Mouse (Mus musculus): Measurements from ENCODE around the gene Cacna1h.

Gene Cacna1h

DNA sequence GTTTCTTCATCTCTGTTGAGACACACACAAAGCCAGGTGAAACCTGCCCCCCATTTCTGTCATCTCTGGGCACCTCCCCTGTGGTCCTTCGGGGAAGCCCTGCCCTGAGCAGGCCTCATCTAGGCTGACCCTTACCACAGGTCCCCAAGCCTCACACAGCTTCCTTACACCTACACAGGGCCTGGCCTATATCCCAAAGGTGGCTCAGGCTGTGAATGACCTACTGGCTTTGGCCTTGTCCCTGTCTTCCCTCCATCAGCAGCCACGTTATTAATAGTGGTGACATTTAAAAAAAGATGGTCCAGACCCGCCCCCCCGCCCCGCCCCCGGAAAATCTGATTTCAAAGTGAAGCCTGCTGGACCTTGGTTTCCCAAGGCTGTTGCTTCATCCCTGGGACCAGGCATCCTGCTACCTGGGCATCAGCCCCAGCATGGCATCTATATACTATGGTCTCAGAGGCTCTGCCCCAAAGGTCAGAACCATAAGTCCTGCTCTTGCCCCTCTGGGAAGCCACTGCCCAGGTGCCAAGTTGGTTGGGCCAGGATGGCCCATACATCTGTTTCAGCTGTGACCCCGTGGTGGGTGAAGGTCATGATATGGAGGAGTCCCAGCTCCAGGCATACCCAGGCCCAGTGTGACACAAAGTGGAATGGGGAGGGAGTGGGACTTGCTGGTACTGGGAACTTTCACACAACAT, 25.1 kb downstream of the Cacna1h start:
- DNase-seq (ENCODE audit: low spot score) = no peak

DNA sequence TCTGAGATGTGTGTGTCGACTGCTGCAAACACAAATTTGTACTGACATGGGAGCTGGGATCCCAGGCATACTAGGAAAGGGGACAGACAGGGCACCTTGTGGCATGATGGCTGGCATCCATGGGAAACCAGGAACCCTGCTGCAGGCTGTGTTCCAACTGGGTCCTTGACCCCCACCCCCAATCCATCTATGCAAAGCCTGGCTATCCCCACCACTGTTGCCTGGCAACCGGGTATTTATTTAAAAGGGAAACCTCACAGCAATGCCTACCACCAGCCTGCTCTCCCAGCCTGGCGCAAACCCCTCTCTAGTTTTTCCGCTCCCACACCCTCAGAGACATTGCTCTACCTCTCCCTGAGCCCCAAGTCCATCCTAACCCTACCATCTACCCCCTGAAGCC, 26.2 kb downstream of the Cacna1h start:
- DNase-seq (ENCODE audit: low spot score) = no peak

DNA sequence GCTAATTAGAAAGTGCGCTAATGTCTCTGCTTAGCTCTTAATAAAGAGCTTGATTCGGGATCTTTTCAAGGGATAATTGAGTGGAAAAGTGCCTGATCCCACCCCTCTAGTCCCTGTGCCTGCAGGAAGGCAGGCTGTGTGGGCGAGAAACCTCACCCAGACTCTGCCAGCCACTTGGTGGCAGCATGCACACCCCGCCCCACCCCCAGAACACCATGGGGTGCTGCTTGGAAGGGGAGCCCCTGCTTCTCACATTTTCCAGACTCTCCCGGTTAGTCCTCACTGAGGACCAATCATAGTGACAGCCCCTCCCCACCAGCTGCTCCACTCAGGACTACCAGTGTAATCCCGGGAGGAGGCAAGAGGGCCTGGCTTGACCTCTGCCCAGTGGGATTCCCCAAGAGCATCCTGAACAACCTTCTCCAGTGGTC, 27.6 kb downstream of the Cacna1h start:
- DNase-seq (ENCODE audit: low spot score) = peak; percentile 27

DNA sequence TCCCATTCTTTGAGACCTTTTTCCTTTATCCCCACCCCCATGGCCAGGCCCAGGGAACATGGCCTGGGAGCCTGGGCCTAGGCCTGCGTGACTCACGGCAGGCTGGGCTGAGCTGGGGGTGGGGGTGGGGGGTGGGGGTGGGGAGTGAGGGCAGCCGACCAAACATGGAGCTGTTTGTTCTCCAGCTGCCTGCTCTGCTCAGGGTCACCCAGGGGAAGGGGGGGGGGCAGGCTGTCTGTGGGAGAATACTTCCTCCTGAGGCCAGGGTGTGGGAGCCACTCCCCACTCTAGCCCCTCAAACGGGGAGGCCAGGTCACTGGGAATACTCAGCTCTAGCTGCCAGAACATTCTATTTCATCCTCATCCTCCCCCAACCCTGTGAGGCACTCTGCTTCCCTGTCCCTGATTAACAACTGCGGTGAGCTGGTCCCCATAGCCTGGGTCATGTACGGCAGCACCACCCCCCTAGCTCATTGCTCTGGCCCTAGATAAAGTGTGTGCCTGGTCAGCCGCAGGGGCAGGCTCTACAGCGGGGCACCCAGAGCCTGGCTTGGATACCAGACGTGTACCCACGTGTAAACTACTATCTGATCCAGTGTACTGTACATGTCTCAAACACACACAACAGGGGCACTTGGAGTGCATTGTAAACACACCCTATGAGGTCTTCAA, 28.2 kb downstream of the Cacna1h start:
- peak; percentile 33 for DNase-seq (ENCODE audit: low spot score)

DNA sequence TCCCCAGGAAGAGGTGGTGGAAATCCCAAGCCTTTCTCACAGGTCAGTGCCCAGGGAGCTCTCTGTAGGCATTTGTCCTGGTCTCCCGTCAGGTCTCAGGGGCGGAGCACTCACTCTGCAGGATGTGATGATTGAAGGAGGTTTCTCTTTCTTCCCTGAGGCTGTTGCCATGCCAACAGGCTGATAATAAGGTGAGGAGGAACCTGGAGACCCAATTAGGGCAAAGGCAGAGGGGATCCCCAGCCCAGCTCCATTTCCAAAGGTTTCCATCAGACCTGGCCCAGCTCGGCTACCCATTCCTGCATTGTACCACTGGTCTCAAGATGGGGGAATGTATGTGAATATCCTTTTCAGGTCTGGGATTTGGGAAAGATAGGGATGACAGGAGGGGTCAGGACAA, 29.4 kb downstream of the Cacna1h start:
- no peak for DNase-seq (ENCODE audit: low spot score)

DNA sequence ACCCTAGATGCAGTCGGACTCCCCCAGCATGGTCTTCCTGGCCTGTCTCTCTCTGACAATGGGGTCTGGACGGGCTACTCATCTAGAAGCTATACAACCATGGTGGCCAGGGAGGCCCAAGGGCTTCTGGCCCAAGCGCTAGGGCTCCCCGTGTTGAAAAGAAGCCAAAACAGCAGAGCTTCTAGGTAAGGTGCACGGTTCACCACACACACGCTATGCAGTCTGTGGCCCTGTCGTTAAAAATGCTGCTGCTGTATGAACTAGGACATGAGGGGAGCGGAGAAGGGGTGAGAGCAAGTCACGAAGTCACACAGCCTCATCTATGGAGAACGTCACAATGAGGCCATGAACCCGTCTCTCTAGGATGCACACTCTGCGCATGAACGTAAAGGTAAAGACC, 31.4 kb downstream of the Cacna1h start:
- no peak for DNase-seq (ENCODE audit: low spot score)

DNA sequence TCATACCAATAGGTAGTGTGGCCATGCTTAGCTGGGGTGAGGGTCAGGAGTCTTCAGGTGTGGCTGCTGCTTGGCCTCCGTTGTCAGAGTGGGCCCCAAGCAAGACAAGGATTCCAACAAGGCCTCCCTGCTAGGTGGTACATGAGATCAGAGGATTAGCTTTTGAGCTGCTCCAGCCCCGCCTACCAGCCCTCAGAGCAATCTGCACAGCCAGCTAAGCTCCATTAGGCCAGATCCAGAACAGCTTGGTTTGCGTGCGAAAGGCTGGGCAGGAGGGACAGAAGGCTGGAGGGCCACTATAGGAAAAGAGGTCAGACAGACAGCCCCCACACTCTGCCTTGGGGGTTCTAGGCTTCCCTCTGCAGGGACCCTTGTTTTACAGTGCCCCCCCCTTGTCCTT, 32.1 kb downstream of the Cacna1h start:
- DNase-seq (ENCODE audit: low spot score) = no peak

DNA sequence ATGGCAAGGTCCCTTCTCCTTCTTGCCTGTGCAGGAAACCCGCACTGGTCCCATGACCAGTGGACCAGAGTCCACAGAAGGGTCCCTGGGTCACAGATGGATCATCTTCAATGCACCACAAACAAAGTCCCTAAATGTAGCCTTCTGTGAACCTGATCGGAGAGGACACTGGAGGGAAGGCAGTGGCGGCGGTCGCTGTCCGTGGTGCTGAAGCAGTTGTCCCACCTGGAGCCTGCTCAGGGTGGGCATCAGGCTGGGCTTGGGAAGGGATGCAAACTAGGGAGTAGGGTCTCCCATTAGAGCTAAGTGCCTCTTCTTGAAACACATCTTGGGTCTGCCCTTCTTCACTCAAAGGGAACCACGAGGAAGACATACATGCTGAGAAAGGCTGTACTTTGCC, 33.1 kb downstream of the Cacna1h start:
- peak; percentile 79 for DNase-seq (ENCODE audit: low spot score)

DNA sequence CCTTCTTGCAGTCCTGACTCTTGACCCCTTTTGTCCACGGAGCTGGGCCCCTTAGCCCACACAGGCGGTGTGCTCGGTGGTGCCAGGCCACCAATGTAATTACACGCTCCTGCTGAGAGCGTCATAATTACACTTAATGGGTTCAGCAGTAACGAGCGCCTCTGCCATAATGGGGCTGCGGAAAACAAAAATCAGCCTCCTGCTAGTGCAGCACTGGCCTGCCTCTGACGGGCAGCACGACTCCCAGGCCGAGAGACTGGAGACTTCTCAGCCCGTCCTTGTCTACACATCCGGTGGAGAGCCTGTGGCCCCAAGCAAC, 35.1 kb downstream of the Cacna1h start:
- DNase-seq (ENCODE audit: low spot score) = no peak

DNA sequence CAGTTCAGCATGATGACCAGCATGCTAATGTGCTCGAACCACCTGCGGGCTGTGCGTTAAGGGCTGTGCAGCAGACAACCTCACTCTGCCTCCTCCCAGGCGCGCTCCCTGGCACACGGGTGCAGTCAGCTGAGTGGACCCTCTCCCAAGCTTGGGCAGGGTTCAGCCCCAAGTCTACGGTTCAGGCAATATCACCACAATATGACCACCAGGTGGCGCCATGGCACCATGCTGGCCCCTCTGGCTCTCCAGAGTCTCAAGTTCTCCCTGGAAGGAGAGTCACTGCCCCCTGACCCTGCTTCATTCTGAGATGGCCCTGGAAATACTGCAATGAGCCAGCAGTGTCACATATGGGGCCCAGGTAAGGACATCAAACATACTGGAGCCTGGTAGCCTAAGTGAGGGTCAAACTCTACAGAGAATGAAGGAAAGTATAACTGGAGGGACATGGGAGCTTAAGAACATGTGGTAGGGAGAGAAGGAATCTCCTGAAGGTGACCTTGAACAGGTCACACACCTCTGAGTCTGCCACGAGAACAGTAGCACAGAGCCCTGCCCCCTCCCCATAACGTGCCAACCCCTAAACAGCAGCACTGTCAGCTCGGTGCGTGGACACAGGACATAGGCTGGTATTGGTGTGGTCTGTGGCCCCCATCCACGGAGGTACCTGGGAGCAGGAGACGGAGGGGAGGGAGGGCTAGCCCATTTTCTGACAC, 35.6 kb downstream of the Cacna1h start:
- peak; percentile 94 for DNase-seq (ENCODE audit: low spot score)

DNA sequence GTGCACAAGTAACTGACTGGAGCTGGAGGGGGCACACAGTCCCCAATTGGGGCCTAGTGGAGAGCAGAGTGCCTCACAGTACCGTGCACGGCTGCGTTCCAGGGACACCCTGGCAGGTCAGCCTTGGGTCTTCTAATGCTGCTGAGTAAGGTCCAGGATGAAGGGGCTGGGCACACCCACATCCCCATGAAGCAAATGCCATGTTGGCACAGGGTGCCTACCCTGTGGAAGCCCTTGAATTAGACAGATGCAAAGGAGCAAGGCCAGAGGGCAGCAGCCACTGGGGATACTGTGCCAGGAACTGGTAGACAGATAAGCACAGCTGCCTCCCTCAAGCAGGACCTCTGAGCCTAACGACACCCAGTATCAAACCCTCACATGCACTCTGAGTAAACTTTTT, 39.1 kb downstream of the Cacna1h start:
- no peak for DNase-seq (ENCODE audit: low spot score)

DNA sequence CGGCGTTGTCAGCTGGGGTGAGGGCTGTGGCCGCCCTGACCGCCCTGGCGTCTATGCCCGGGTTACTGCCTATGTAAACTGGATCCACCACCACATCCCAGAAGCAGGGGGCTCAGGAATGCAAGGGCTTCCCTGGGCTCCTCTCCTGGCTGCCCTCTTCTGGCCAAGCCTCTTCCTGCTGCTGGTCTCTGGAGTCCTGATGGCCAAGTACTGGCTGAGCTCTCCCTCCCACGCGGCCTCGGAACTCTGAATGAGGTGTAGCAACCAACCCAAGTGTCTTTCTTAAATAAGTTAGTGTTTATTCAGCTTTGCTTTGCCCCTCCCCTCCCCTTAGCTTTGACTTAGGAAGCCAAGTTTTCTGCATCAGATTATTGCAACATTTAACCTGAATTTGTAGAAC, 59.6 kb downstream of the Cacna1h start:
- peak; percentile 59 for DNase-seq (ENCODE audit: low spot score)

DNA sequence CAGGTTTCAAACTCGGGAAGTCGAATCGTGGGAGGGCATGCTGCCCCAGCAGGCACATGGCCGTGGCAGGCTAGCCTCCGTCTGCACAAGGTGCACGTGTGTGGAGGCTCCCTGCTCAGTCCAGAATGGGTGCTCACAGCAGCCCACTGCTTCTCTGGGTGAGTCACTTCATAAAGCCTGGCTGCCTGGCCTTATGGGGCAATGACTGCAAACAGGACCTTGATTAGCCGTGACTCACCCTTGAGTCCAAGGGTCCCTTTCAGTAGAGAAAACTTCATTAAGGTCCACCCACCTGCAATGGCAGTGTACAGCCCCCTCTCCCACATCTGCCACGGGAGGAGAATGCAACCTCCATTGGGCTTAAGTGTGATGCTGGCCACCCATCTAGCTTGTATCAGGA, 61.1 kb downstream of the Cacna1h start:
- no peak for DNase-seq (ENCODE audit: low spot score)

DNA sequence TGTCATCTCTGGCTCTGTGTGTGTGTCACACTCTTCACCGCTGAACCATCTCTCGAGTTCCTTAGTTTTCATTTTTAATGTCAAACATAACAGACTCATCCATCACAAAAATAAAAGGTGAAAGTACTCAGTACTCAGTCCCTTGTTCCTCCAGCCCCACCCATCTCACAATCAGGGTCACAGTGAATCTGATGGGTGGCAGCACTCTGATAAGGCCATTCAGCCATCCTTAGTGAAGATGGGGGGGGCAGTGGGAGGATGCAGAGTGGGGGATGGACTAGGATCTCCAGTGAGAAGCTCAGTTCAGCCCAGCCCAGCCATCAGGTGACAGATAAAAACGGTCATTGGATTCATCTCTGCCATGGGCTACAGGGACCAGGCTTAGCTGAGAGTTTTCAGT, 64.6 kb downstream of the Cacna1h start, which contains the start of gene Tpsg1:
Gene Tpsg1 (plus strand): TSS at position 301 of the 400 bp plus-strand sequence.
- DNase-seq (ENCODE audit: low spot score) = no peak

DNA sequence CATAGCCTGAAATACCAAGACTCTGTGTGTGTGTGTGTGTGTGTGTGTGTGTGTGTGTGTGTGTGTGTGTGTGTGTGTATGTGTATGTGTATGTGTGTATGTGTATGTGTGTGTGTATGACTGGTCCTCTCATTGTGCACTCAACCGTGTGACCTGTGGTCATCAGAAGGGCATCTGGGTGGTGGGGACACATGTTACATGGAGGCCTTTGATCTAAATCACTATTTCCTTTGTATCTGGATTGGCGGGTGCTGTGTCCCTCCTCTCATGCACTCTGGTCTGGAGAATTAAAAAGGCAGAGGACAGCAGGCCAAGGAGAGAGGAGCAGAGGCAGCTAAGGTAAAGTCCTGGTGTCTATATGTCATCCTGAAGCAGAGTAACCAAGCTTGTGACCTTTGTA, 67.6 kb downstream of the Cacna1h start, which contains the start of gene Tpsb2:
Gene Tpsb2 (plus strand): TSS at position 301 of the 400 bp plus-strand sequence.
- DNase-seq (ENCODE audit: low spot score) = no peak

DNA sequence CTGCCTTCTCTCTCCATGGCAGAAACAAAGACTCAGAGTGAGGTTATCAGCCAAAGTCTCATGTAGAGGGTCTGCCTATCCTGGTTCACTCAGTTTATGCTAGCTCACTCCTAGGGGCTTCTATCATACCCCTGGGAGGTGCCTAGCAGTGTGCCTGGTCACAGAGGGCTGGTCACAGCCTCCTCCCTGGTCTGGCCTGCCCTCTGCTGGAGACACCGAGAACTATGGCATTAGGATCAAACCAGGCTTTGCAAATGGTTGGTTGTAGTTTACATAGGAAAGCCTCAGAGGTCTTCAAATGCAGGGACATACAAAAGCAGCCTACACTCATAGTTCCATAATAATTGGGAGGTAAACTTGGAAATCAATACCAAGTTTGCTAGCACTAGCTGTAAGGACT, 69.9 kb downstream of the Cacna1h start:
- peak; percentile 67 for DNase-seq (ENCODE audit: low spot score)

DNA sequence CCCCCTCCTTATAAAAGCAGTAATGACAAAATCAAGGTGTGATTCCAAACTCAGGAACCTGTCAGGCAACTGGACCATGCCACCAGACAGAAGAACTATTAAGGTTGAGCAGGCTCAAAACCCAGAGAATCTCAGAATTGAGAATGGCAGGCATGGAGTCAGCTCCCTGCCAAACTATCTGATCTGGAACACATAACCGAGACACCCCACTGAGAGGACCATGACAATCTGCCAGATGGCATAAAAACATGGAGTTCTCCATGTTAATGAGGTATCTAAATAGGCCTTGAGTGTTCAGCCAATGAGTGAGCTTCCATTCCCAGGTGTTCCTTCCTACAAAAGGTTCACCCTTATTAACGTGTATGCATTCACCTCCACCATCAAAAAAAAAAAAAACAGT, 72.3 kb downstream of the Cacna1h start:
- DNase-seq (ENCODE audit: low spot score) = no peak

DNA sequence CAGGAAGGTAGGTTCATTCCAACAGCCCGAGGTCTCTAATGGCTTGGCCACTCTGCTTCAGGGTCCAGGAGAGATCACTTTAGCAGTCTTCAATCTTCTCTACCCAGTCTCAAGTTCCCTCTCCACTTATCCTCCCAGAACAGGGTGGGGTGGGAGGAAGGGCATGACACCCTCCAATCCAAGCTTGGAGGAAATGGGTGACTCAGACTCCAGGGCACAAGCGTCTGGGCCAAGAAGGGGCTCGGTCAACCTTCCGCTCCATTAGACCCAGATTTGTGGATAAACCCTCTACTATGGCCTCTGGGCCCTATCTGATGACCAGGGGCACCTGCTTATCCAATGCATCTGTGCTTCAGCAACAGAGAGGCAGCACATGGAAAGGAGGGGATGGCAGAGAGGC, 88.1 kb downstream of the Cacna1h start, which contains the start of gene Tpsab1:
Gene Tpsab1 (minus strand): TSS at position 101 of the 400 bp plus-strand sequence.
- no peak for DNase-seq (ENCODE audit: low spot score)

DNA sequence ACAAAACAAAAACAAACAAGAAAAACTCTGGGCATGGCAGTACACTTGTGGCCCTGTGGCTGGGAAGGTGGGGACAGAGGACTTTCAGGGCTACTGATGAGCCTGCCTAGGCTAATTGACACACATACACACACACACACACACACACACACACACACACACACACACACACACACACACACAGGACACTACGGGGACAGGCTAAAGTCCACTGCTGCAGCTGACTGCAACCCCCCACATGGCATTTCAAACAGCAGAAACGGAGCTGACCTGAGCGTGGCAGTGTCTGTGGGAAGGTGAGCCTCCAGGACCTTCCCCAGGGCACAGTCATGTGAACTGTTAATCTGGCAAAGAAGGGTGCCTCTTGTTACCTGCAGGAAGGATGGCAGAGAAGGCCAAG, 92.1 kb downstream of the Cacna1h start:
- DNase-seq (ENCODE audit: low spot score) = no peak

DNA sequence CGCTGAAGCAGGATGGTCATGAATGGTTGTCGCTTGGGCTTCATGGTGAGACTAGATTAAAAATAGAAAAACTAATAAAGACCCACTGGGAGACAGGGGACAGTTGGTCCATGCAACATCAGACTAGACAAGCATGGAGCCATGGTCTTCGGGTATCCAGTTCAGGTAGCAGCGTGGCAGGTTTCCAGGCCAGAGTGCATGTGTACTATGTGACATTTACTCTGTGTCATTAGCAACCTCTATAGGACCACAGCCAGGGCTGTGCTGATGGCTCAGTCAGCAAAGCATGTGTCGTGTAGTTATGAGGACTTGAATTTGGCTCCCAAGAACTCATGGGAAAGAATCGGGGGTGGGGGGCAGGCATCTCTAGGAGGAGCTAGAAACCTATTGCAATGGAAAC, 93.6 kb downstream of the Cacna1h start:
- no peak for DNase-seq (ENCODE audit: low spot score)

DNA sequence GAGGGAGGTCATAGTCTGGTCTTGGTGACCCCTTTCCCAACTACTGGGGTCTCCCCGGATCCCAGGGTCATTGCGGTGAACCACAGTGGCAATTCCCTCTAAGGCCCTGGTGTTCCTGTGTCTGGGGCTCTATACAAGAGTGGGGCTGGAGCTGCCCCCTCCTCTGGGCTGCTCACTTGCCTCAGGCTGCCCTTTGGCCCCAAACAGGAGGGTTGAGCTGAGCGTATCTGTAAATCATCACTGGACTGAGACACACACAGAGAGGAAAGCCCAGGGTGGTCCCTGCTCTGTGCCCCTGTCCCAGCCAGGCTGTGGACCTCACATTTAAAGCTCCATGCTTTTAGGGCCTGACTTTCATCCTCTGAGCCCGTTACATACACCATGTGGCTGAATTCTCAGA, 95.4 kb downstream of the Cacna1h start:
- DNase-seq (ENCODE audit: low spot score) = no peak

DNA sequence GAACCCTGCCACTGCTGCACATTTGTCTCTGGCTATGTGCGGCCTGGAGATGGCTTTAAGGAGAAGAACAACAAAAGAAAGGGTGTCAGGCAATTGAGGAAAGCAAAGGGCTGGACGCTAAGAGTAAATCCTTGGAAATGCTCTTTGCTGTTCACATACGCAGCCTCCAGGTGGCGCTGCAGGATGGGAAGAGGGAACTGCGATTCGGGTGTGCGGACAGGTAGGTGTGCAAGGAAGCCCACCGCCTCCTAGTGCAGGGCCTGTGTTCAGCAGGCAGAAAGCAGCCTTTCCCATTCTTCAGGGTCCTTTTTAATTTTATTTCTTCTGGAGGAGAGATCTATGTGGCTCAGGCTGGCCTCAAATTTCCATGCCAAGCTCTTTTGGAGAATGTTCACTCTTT, 99.6 kb downstream of the Cacna1h start:
- DNase-seq (ENCODE audit: low spot score) = peak; percentile 89

DNA sequence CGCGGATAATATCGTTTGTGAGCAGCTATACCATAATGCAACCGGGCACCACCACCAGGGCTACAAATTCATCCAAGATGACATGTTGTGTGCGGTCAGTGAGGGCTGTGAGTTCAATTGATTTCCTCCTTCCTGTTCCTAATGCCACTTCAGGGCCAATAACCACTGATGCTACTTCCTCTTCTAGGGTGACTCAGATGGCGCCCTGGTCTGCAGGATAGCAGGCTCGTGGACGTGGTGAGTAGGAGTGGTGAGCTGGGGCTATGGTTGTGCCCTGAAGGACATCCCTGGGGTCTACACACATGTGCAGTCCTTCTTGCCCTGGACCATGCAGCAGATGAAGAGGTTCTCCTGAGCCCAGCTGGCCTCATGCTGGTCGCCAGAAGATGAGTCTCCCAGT, 101.3 kb downstream of the Cacna1h start:
- no peak for DNase-seq (ENCODE audit: low spot score)

Measured in embryo, embryonic 10.5 days (tissue).